Mouse (Mus musculus) neural tube, embryonic 14.5 days (tissue): Measurements from ENCODE around the gene Fetub. TPM values are rescaled to one million over a fixed set of nuclear protein-coding genes. Genes with fewer than 3 reads are reported as not detected.
A peak's percentile ranks its signal among the peaks of the same experiment; 100 is the strongest.

Experiments
- ATAC-seq: fragments of 200-750 bp; cut with Nextera tagmentation; 2 replicates; pipeline ENCODE4 v1.8.0; 2017; ENCODE audit warnings: low read depth, mild to moderate bottlenecking, moderate TSS enrichment, moderate library complexity
- H3K27ac ChIP-seq: fragments of 300-500 bp; sonication (generic); 2 replicates; pipeline ENCODE4 v1.5.1; 2014; ENCODE audit warnings: low read depth, mild to moderate bottlenecking, control low read depth, low read length, moderate library complexity, mixed read lengths
- H3K27me3 ChIP-seq: fragments of 300-500 bp; sonication (generic); 2 replicates; pipeline ENCODE4 v1.6.1; 2014; ENCODE audit warnings: low read length; ENCODE audit not compliant: control insufficient read depth, insufficient read depth
- H3K36me3 ChIP-seq: fragments of 300-500 bp; sonication (generic); 2 replicates; pipeline ENCODE4 v1.6.1; 2014; ENCODE audit warnings: low read length, mixed read lengths; ENCODE audit not compliant: control insufficient read depth, insufficient read depth
- H3K4me1 ChIP-seq: fragments of 300-500 bp; sonication (generic); 2 replicates; pipeline ENCODE4 v1.6.1; 2014; ENCODE audit warnings: low read length; ENCODE audit not compliant: control insufficient read depth, insufficient read depth
- H3K4me2 ChIP-seq: fragments of 300-500 bp; sonication (generic); 2 replicates; pipeline ENCODE4 v1.6.1; 2014; ENCODE audit warnings: mild to moderate bottlenecking, low read depth, low read length, control low read depth
- H3K4me3 ChIP-seq: fragments of 300-500 bp; sonication (generic); 2 replicates; pipeline ENCODE4 v1.5.1; 2014; ENCODE audit warnings: low read depth, low read length, control low read depth, mixed read lengths
- H3K9ac ChIP-seq: fragments of 300-500 bp; sonication (generic); replicated peaks from 2 replicates; pipeline ENCODE4 v1.6.1; 2014; ENCODE audit warnings: low read depth, mild to moderate bottlenecking, control low read depth, low read length, mixed read lengths
- H3K9me3 ChIP-seq: fragments of 300-500 bp; sonication (generic); 2 replicates; pipeline ENCODE4 v1.6.1; 2016; ENCODE audit warnings: low read length; ENCODE audit not compliant: control insufficient read depth
- WGBS: fragments of 180-500 bp; shearing (Covaris S2); extraction: QIAGEN DNeasy Blood & Tissue Kit; methylation state at CpG from one replicate; pipeline ENCODE4 v1.1.7; 2014; 5-methylcytosine and 5-hydroxymethylcytosine counted together
- polyA plus RNA-seq: library from polyadenylated mRNA; unstranded; fragments of >200 nt; fragmentation: Nextera tagmentation; extraction: Ambion mirVana; gene quantifications from 2 replicates; pipeline ENCODE4 v1.2.1, GENCODE M21; 2014

Fetub gene
- polyA plus RNA-seq = not detected in 2 replicates

- no peak within 1 kb of the TSS for H3K27ac ChIP-seq
- no peak within 1 kb of the TSS for H3K4me2 ChIP-seq
- no peaks in the 10 kb centered on the region for H3K27me3 ChIP-seq
- 89% methylated on average over 5 of the region's 5 CpGs for WGBS
- no peaks in the 10 kb centered on the region for H3K36me3 ChIP-seq
- ATAC-seq = no peak
- H3K9me3 ChIP-seq = no peaks in the 10 kb centered on the region
- H3K9ac ChIP-seq = no peak within 1 kb of the TSS
- H3K4me1 ChIP-seq = no peaks in the 10 kb centered on the region
- H3K4me3 ChIP-seq = no peak within 1 kb of the TSS
Observed at GRCm38 (mm10) chr16:22918034-22918433, at the start of gene Fetub. Gene Fetub, plus strand, starts transcription at chr16:22918334.

- no peaks in the 10 kb centered on the region for H3K27me3 ChIP-seq
- peaks cover 53% of the 10 kb centered on the region for H3K36me3 ChIP-seq
- no peak overlapping the region for H3K4me3 ChIP-seq
- no peak overlapping the region for H3K9ac ChIP-seq
- no peaks in the 10 kb centered on the region for H3K4me1 ChIP-seq
- 92% methylated on average over 8 of the region's 8 CpGs for WGBS
- ATAC-seq = no peak
- H3K27ac ChIP-seq = no peak overlapping the region
- no peak overlapping the region for H3K4me2 ChIP-seq
- H3K9me3 ChIP-seq = no peaks in the 10 kb centered on the region
Observed at GRCm38 (mm10) chr16:22872397-22872796, 45.7 kb upstream of the Fetub start.

GRCm38 (mm10) chr16:22873369-22873768 lies 44.8 kb upstream of the Fetub start:
- H3K4me3 ChIP-seq = no peak overlapping the region
- peaks cover 47% of the 10 kb centered on the region for H3K36me3 ChIP-seq
- no peaks in the 10 kb centered on the region for H3K27me3 ChIP-seq
- no peak overlapping the region for H3K4me2 ChIP-seq
- no peak overlapping the region for H3K27ac ChIP-seq
- H3K4me1 ChIP-seq = no peaks in the 10 kb centered on the region
- ATAC-seq = no peak
- no peak overlapping the region for H3K9ac ChIP-seq
- WGBS = 79% methylated on average over 4 of the region's 4 CpGs
- no peaks in the 10 kb centered on the region for H3K9me3 ChIP-seq

- Histone ChIP-seq H3K9me3 (no peaks in the 10 kb centered on the region), H3K36me3 (peaks cover 18% of the 10 kb centered on the region), H3K27me3 (no peaks in the 10 kb centered on the region), H3K4me3 (no peak overlapping the region), H3K27ac (no peak overlapping the region), H3K4me2 (no peak overlapping the region), H3K9ac (no peak overlapping the region), H3K4me1 (no peaks in the 10 kb centered on the region)
- WGBS = 57% methylated on average over 9 of the region's 9 CpGs
- no peak for ATAC-seq
Observed at GRCm38 (mm10) chr16:22876218-22877043, 41.7 kb upstream of the Fetub start.

GRCm38 (mm10) chr16:22877660-22878390 lies 40.3 kb upstream of the Fetub start:
- Histone ChIP-seq H3K9ac (no peak overlapping the region), H3K27me3 (no peaks in the 10 kb centered on the region), H3K9me3 (no peaks in the 10 kb centered on the region), H3K27ac (no peak overlapping the region), H3K36me3 (0 out of 2 replicates have a peak, but pooled peaks cover 7% of the 10 kb centered on the region), H3K4me1 (no peaks in the 10 kb centered on the region), H3K4me3 (no peak overlapping the region), H3K4me2 (no peak overlapping the region)
- 0 out of 2 replicates have a peak, but pooled peaks have one; percentile 51 for ATAC-seq
- 70% methylated on average over 11 of the region's 11 CpGs for WGBS

- 80% methylated on average over 7 of the region's 7 CpGs for WGBS
- no peak overlapping the region for H3K4me2 ChIP-seq
- no peak overlapping the region for H3K4me3 ChIP-seq
- no peak overlapping the region for H3K9ac ChIP-seq
- H3K36me3 ChIP-seq = no peaks in the 10 kb centered on the region
- no peaks in the 10 kb centered on the region for H3K9me3 ChIP-seq
- H3K27me3 ChIP-seq = no peaks in the 10 kb centered on the region
- no peak for ATAC-seq
- H3K4me1 ChIP-seq = no peaks in the 10 kb centered on the region
- H3K27ac ChIP-seq = no peak overlapping the region
Observed at GRCm38 (mm10) chr16:22878716-22879115, 39.4 kb upstream of the Fetub start.

GRCm38 (mm10) chr16:22879945-22880595 lies 38.1 kb upstream of the Fetub start:
- H3K27ac ChIP-seq = no peak overlapping the region
- WGBS = 77% methylated on average over 7 of the region's 7 CpGs
- no peaks in the 10 kb centered on the region for H3K36me3 ChIP-seq
- no peaks in the 10 kb centered on the region for H3K4me1 ChIP-seq
- no peak for ATAC-seq
- no peak overlapping the region for H3K4me3 ChIP-seq
- no peaks in the 10 kb centered on the region for H3K9me3 ChIP-seq
- no peaks in the 10 kb centered on the region for H3K27me3 ChIP-seq
- no peak overlapping the region for H3K4me2 ChIP-seq
- no peak overlapping the region for H3K9ac ChIP-seq

GRCm38 (mm10) chr16:22880900-22881299 lies 37.2 kb upstream of the Fetub start:
- H3K27me3 ChIP-seq = no peaks in the 10 kb centered on the region
- no peak for ATAC-seq
- no peak overlapping the region for H3K4me2 ChIP-seq
- no peak overlapping the region for H3K4me3 ChIP-seq
- no peaks in the 10 kb centered on the region for H3K9me3 ChIP-seq
- H3K4me1 ChIP-seq = no peaks in the 10 kb centered on the region
- no peak overlapping the region for H3K9ac ChIP-seq
- H3K36me3 ChIP-seq = no peaks in the 10 kb centered on the region
- 29% methylated on average over 6 of the region's 6 CpGs for WGBS
- no peak overlapping the region for H3K27ac ChIP-seq

GRCm38 (mm10) chr16:22881487-22881886 lies 36.6 kb upstream of the Fetub start:
- Histone ChIP-seq H3K27ac (no peak overlapping the region), H3K36me3 (no peaks in the 10 kb centered on the region), H3K9me3 (no peaks in the 10 kb centered on the region), H3K27me3 (no peaks in the 10 kb centered on the region), H3K4me3 (no peak overlapping the region), H3K9ac (no peak overlapping the region), H3K4me2 (no peak overlapping the region), H3K4me1 (no peaks in the 10 kb centered on the region)
- ATAC-seq = no peak
- whole genome bisulfite sequencing = 78% methylated on average over 4 of the region's 4 CpGs
